Mouse (Mus musculus) limb, embryonic 12.5 days (tissue): ENCODE results near the gene Hsp90b1. TPM values are rescaled to one million over a fixed set of nuclear protein-coding genes. Genes with fewer than 3 reads are reported as not detected.
A peak's percentile ranks its signal among the peaks of the same experiment; 100 is the strongest.
"Not testable (repeated sequence)": the region's sequence is repeated elsewhere in the genome, so short reads cannot be mapped to it uniquely, and the experiment has no call there.

Source experiments
- ATAC-seq: fragments of 200-750 bp; cut with Nextera tagmentation; 2 replicates; pipeline ENCODE4 v1.8.0; 2017; ENCODE audit warnings: low read depth, moderate TSS enrichment; ENCODE audit not compliant: insufficient number of reproducible peaks, insufficient read depth, low FRiP score, low TSS enrichment
- H3K27ac ChIP-seq: fragments of 300-500 bp; sonication (generic); 2 replicates; pipeline ENCODE4 v1.5.1; 2016; ENCODE audit warnings: mild to moderate bottlenecking, moderate library complexity
- H3K27me3 ChIP-seq: fragments of 300-500 bp; sonication (generic); 2 replicates; pipeline ENCODE4 v1.6.1; 2016; ENCODE audit warnings: mild to moderate bottlenecking, moderate library complexity
- H3K36me3 ChIP-seq: fragments of 300-500 bp; sonication (generic); 2 replicates; pipeline ENCODE4 v1.6.1; 2016; ENCODE audit warnings: mild to moderate bottlenecking, moderate library complexity
- H3K4me1 ChIP-seq: fragments of 300-500 bp; sonication (generic); replicated peaks from 2 replicates; pipeline ENCODE4 v1.6.1; 2016
- H3K4me2 ChIP-seq: fragments of 300-500 bp; sonication (generic); 2 replicates; pipeline ENCODE4 v1.6.1; 2016; ENCODE audit warnings: mild to moderate bottlenecking, moderate library complexity
- H3K4me3 ChIP-seq: fragments of 300-500 bp; sonication (generic); replicated peaks from 2 replicates; pipeline ENCODE4 v1.5.1; 2016; ENCODE audit warnings: mild to moderate bottlenecking
- H3K9ac ChIP-seq: fragments of 300-500 bp; sonication (generic); replicated peaks from 2 replicates; pipeline ENCODE4 v1.6.1; 2016; ENCODE audit warnings: mild to moderate bottlenecking, moderate library complexity
- H3K9me3 ChIP-seq: fragments of 300-500 bp; sonication (generic); 2 replicates; pipeline ENCODE4 v1.6.1; 2016; ENCODE audit warnings: mild to moderate bottlenecking, moderate library complexity
- WGBS: fragments of 180-500 bp; shearing (Covaris S2); methylation state at CpG from one replicate; pipeline ENCODE4 v1.1.7; 2016; 5-methylcytosine and 5-hydroxymethylcytosine counted together
- microRNA-seq: library from miRNA; unstranded; fragments of <30 nt; microRNA quantifications from one replicate; pipeline ENCODE4, GENCODE M21; 2017
- polyA plus RNA-seq: library from polyadenylated mRNA; unstranded; fragments of >200 nt; fragmentation: Nextera tagmentation; extraction: Ambion mirVana; gene quantifications from 2 replicates; pipeline ENCODE4 v1.2.1, GENCODE M21; 2016

The Hsp90b1 gene
- polyA plus RNA-seq, 1 experiment from 2014 or later, result 588 TPM

- not testable (repeated sequence) for H3K9ac ChIP-seq
These were observed 34.8 kb downstream of the Hsp90b1 start for GRCm38 (mm10) chr10:86670550-86670949.

More at GRCm38 (mm10) chr10:86670550-86670949, 34.8 kb downstream of the Hsp90b1 start:
- not testable (repeated sequence) for H3K4me2 ChIP-seq, H3K36me3 ChIP-seq, H3K4me1 ChIP-seq, ATAC-seq, H3K4me3 ChIP-seq, H3K27me3 ChIP-seq, H3K9me3 ChIP-seq, H3K27ac ChIP-seq
- WGBS, result 80% methylated on average over 4 of the region's 4 CpGs

Small RNA genes lying within 50 kb of the gene (microRNA-seq; reads per million reads assigned to microRNA genes)
- 3.3 reads per million, percentile 9 among the genes with 10 or more reads in this experiment for gene Gm25745

Other genes starting within 250 kb of the Hsp90b1 start
- gene Syn3, start 206.6 kb downstream of the Hsp90b1 start, polyA plus RNA-seq, result 4.1 and 4.4 TPM in 2 replicates
- gene Ttc41, start 302 bp upstream of the Hsp90b1 start, polyA plus RNA-seq, result 2.1 and 2.5 TPM in 2 replicates
- not detected in 2 replicates for gene Gm49358, start 58.5 kb upstream of the Hsp90b1 start, polyA plus RNA-seq
- gene Nt5dc3, start 73.5 kb upstream of the Hsp90b1 start, polyA plus RNA-seq, result 0.94 and 1.0 TPM in 2 replicates